Mouse (Mus musculus) embryonic fibroblast, embryonic 13.5 days (primary cell): ENCODE results near the gene Nlrp3.

ENCODE experiments used
- CTCF ChIP-seq: IDR thresholded peaks from 2 replicates; pipeline ENCODE4 v1.5.1; 2011; ENCODE audit warnings: mild to moderate bottlenecking, control low read depth, low read length, moderate library complexity, borderline replicate concordance; ENCODE audit not compliant: insufficient read depth
- POLR2A ChIP-seq: IDR thresholded peaks from 2 replicates; pipeline ENCODE4 v1.6.1; 2011; ENCODE audit warnings: low read depth, mild to moderate bottlenecking, control low read depth, low read length, moderate library complexity

GRCm38 (mm10) chr11:59497747-59498146 is 43.6 kb upstream of the Nlrp3 start:
- 0 out of 2 replicates have a peak, but pooled peaks have one; percentile 6 for TF ChIP-seq CTCF
- TF ChIP-seq POLR2A = no peak
